Mouse (Mus musculus) C3H10T1/2 (cell line): Measurements from ENCODE around the gene Gon7. TPM values are rescaled to one million over a fixed set of nuclear protein-coding genes. Genes with fewer than 3 reads are reported as not detected.

Source experiments
- polyA plus RNA-seq, 2 experiments: library from polyadenylated mRNA; unstranded; fragments of >200 nt; fragmentation: generic; extraction: Trizol; gene quantifications; one replicate each; pipeline ENCODE4 v1.2.1; 2012; ENCODE audit warnings: missing spikeins in 2 of 2

The Gon7 gene
- 1 to 10 TPM; 2.6 to 6.2 TPM for polyA plus RNA-seq

DNA sequence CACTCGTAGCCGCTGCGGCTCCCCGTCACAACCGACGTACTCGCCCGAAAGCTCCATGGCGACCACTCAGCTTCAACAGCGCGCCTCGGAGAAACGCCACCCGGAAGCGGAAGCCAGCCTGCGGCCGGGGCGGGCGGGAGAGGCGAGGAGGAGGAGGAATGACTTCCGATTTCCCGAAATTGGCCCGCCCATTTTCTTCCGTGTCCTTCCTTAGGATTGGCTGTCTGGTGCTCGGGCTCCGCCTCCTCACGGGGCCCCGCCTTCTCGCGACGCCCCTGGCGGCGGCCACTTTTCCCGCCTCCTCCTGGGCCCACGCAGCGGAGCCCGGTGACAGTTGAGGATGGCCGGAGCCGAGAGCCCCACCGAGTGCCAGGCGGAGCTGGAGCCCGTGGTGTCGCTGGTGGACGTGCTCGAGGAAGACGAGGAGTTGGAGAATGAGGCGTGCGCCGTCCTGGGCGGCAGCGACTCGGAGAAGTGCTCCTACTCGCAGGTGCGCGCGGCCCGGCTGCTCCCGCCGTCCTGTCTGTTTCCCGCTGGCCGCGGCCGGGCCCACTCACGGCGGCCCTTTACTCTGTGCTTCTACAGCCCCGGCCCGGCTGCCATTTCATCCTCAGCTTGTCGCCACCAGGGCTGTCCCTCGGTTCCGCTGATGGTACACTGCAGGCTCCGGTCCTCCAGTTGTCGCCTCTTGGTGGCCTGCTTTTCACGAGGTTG lies at the start of gene Gon7, which contains the start of the genes Gm28051 and Ubr7:
Gon7 (minus strand) TSS at position 115 of the 714 bp plus-strand sequence.
Gm28051 (minus strand) TSS at position 77 of the 714 bp plus-strand sequence.
Ubr7 (plus strand) TSS at position 279 of the 714 bp plus-strand sequence.

DNA sequence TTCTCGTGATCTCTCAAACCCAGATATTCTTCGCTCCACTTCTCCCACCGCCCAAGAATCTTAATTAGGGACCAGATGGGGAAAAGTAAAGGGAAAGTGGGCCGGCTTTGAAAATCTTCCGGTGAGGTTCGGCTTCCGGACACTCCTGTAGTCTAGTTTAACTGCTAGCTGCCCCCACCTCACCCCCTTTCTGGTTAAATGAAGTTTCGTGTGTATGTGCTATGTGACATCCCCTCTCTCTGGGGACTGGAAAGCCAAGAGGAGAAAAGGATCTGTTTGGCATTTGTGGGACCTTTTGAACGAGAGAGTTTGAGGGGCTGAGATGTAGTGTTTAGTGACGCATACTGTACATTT lies 777 bp upstream of the Gon7 start, which contains the start of gene Gm20604:
Gm20604 (minus strand) TSS at position 270 of the 354 bp plus-strand sequence.

DNA sequence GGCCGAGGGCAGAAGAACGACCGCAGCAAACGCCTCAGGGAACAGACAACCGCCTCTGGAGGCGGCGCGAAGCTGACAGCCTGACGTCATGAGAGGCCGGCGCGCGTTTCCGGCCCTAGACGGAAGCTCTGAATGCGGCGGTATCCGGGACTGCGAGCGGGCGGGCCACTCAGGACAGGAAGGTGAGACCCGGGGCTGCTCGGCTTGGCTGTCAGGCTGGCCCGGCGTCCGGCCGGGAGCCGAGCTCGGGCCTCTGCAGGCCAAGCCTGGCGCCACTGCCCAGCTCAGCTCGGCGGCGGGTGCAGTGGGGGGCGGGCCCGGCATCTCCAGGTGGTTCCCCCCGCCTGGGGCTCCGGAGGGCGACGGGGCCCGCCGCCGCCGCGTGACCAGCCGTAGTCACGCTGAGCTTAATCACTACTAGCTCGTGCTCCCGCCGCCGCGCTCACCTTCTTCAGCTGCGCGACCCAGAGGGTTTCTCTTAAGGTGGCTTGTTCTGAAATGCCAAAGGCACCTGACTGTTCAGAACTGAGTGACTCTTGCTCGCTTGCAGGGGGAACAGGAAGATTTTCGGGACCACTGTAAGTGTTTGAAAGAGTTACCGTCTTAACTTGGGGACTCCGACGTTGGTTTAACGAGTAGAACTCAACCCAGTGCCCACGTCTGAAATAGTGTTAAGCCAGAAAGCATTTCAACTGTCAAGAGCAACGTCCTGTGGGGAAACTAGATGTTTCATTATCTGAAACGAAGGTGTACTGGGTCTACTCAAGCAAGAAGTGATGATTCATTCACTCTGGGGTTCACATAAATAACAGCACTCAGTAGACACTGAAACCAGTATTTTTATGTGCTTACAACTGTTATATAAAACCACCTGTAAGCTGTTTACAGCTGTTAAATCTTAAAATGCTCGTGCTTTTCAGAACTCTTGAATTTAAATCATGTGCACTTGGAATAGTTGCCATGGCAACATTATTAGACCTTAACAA lies 13.7 kb downstream of the Gon7 start, which contains the start of the genes Moap1 and Tmem251:
Moap1 (minus strand) TSS at position 73 of the 986 bp plus-strand sequence.
Tmem251 (plus strand) TSS at position 174 of the 986 bp plus-strand sequence.

DNA sequence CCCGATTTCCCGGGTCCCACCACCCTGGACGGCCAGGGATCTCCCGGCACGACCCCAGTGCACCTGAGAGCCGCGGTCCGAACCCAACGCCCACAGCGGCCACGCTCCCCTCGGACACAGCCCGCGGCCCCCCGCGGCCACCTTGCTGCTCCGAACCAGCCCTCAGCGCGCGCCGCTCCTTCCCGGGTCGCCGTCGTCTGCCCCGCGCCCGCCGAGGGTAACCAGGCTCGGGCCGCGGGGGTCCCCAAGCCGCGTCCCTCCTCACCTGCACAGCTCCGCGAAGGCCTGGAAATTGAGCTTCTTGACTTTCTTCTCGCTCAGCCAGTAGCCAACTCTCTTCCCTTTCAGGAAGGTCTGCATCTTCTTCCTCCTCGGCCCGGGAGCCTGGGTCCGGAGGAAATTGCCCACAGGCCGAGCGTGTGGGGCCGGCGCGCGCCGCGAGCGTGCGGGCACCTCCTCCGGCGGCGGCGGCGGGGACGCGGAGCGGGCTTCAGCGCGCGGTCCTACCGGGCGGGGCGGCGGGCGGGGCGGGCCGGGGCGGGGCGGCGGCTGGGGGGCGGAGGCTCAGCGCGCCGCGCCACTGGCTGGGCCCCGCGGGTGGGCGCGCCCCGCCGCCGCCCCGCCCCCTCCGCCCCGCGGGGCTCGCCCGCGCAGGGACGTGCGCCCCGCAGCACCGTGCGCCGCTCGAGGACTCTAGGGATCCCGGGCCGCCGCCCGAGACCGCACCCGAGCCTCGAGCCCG lies 53.0 kb downstream of the Gon7 start, which contains the start of gene Itpk1:
Itpk1 (minus strand) TSS at position 474 of the 742 bp plus-strand sequence.

Other genes with a start within 250 kb of the Gon7 start
- gene Chga, start 202.8 kb downstream of the Gon7 start, polyA plus RNA-seq: not detected
- gene Itpk1, start 52.9 kb downstream of the Gon7 start, polyA plus RNA-seq: 10 to 100 TPM in 1 of 2 experiments, 1 to 10 TPM in 1; 6.9 to 11.6 TPM
- 1 to 10 TPM in 1 of 2 experiments, under 1 TPM in 1; 0.09 to 3.0 TPM for gene Moap1, start 14.1 kb downstream of the Gon7 start, polyA plus RNA-seq
- gene Tmem251, start 14.0 kb downstream of the Gon7 start, polyA plus RNA-seq: 1 to 10 TPM; 1.2 to 2.4 TPM
- under 1 TPM in 1 of 2 experiments, not detected in 1; 0.27 TPM for gene Gm28051, start within 50 bp of the Gon7 start, polyA plus RNA-seq
- gene Ubr7, start 164 bp upstream of the Gon7 start, polyA plus RNA-seq: 10 to 100 TPM in 1 of 2 experiments, 1 to 10 TPM in 1; 3.1 to 13.9 TPM
- 1 to 10 TPM; 1.0 to 4.6 TPM for gene Gm20604, start 869 bp upstream of the Gon7 start, polyA plus RNA-seq
- gene Btbd7, start 120.7 kb upstream of the Gon7 start, polyA plus RNA-seq: 1 to 10 TPM in 1 of 2 experiments, under 1 TPM in 1; 0.50 to 6.8 TPM
- gene Cox8c, start 141.5 kb upstream of the Gon7 start, polyA plus RNA-seq: not detected
- gene Unc79, start 191.1 kb upstream of the Gon7 start, polyA plus RNA-seq: not detected